Mouse (Mus musculus) embryonic facial prominence, embryonic 11.5 days (tissue): ENCODE results near the gene Cadm1. TPM values are rescaled to one million over a fixed set of nuclear protein-coding genes. Genes with fewer than 3 reads are reported as not detected.

Experiments used
- ATAC-seq: fragments of 200-750 bp; cut with Nextera tagmentation; replicated peaks from 2 replicates; pipeline ENCODE4 v1.8.0; 2017; ENCODE audit warnings: low read depth; ENCODE audit not compliant: insufficient number of reproducible peaks, low FRiP score, low TSS enrichment
- DNase-seq: peaks from one replicate; pipeline ENCODE4 v3.0.0-alpha.2; 2015; ENCODE audit warnings: low spot score
- H3K27ac ChIP-seq: fragments of 300-500 bp; sonication (generic); replicated peaks from 2 replicates; pipeline ENCODE4 v1.5.1; 2014; ENCODE audit warnings: mild to moderate bottlenecking, low read depth, low read length, control low read depth
- H3K27me3 ChIP-seq: fragments of 300-500 bp; sonication (generic); 2 replicates; pipeline ENCODE4 v1.6.1; 2014; ENCODE audit warnings: mild to moderate bottlenecking, low read length, moderate library complexity, mixed read lengths; ENCODE audit not compliant: control insufficient read depth, insufficient read depth
- H3K36me3 ChIP-seq: fragments of 300-500 bp; sonication (generic); replicated peaks from 2 replicates; pipeline ENCODE4 v1.6.1; 2014; ENCODE audit warnings: low read depth, mild to moderate bottlenecking, low read length, moderate library complexity, mixed read lengths; ENCODE audit not compliant: control insufficient read depth, insufficient read depth
- H3K4me1 ChIP-seq: fragments of 300-500 bp; sonication (generic); 2 replicates; pipeline ENCODE4 v1.6.1; 2014; ENCODE audit warnings: low read length, mixed read lengths; ENCODE audit not compliant: control insufficient read depth, insufficient read depth
- H3K4me2 ChIP-seq: fragments of 300-500 bp; sonication (generic); 2 replicates; pipeline ENCODE4 v1.6.1; 2014; ENCODE audit warnings: low read depth, mild to moderate bottlenecking, control low read depth, low read length, moderate library complexity
- H3K4me3 ChIP-seq: fragments of 300-500 bp; sonication (generic); 2 replicates; pipeline ENCODE4 v1.5.1; 2014; ENCODE audit warnings: low read depth, low read length, control low read depth
- H3K9ac ChIP-seq: fragments of 300-500 bp; sonication (generic); replicated peaks from 2 replicates; pipeline ENCODE4 v1.6.1; 2014; ENCODE audit warnings: mild to moderate bottlenecking, control low read depth, low read length
- H3K9me3 ChIP-seq: fragments of 300-500 bp; sonication (generic); replicated peaks from 2 replicates; pipeline ENCODE4 v1.6.1; 2016; ENCODE audit warnings: mild to moderate bottlenecking, low read length, inconsistent platforms, mixed read lengths; ENCODE audit not compliant: control insufficient read depth
- WGBS: fragments of 180-500 bp; shearing (Covaris S2); extraction: QIAGEN DNeasy Blood & Tissue Kit; methylation state at CpG from one replicate; pipeline ENCODE4 v1.1.7; 2014; 5-methylcytosine and 5-hydroxymethylcytosine counted together
- polyA plus RNA-seq: library from polyadenylated mRNA; unstranded; fragments of >200 nt; fragmentation: Nextera tagmentation; extraction: Ambion mirVana; gene quantifications from 2 replicates; pipeline ENCODE4 v1.2.1, GENCODE M21; 2014

The Cadm1 gene
- polyA plus RNA-seq, 1 experiment from 2014 or later, result 99.3 TPM

GRCm38 (mm10) chr9:47514318-47514717 lies 15.7 kb upstream of the Cadm1 start:
- no peaks in the 10 kb centered on the region for H3K9me3 ChIP-seq
- H3K4me1 ChIP-seq, result no peaks in the 10 kb centered on the region
- DNase-seq, result no peak
- no peak overlapping the region for H3K4me2 ChIP-seq
- ATAC-seq, result no peak
- no peaks in the 10 kb centered on the region for H3K36me3 ChIP-seq
- WGBS, result 19% methylated on average over 8 of the region's 8 CpGs
- H3K27me3 ChIP-seq, result no peaks in the 10 kb centered on the region
- no peak overlapping the region for H3K4me3 ChIP-seq
- H3K27ac ChIP-seq, result no peak overlapping the region
- no peak overlapping the region for H3K9ac ChIP-seq

- Histone ChIP-seq H3K4me2 (no peak overlapping the region), H3K9ac (no peak overlapping the region), H3K4me3 (no peak overlapping the region), H3K9me3 (no peaks in the 10 kb centered on the region), H3K27ac (no peak overlapping the region), H3K36me3 (no peaks in the 10 kb centered on the region), H3K4me1 (no peaks in the 10 kb centered on the region), H3K27me3 (no peaks in the 10 kb centered on the region)
- ATAC-seq (no peak), DNase-seq (no peak)
- WGBS, result 58% methylated on average over 4 of the region's 4 CpGs
Observed at GRCm38 (mm10) chr9:47516238-47516637, 13.7 kb upstream of the Cadm1 start.

- no peaks in the 10 kb centered on the region for H3K27me3 ChIP-seq
- H3K4me1 ChIP-seq, result no peaks in the 10 kb centered on the region
- DNase-seq (no peak), ATAC-seq (no peak)
- H3K4me3 ChIP-seq, result no peak overlapping the region
- no peaks in the 10 kb centered on the region for H3K36me3 ChIP-seq
- H3K27ac ChIP-seq, result no peak overlapping the region
- H3K9me3 ChIP-seq, result no peaks in the 10 kb centered on the region
- no peak overlapping the region for H3K4me2 ChIP-seq
- 93% methylated on average over 9 of the region's 9 CpGs for WGBS
- H3K9ac ChIP-seq, result no peak overlapping the region
Observed at GRCm38 (mm10) chr9:47527290-47527689, 2.7 kb upstream of the Cadm1 start.

- Histone ChIP-seq H3K9ac (no peak overlapping the region), H3K4me2 (no peak overlapping the region), H3K9me3 (no peaks in the 10 kb centered on the region), H3K36me3 (no peaks in the 10 kb centered on the region), H3K4me3 (no peak overlapping the region), H3K4me1 (no peaks in the 10 kb centered on the region), H3K27ac (no peak overlapping the region), H3K27me3 (no peaks in the 10 kb centered on the region)
- 81% methylated on average over 5 of the region's 5 CpGs for WGBS
- ATAC-seq (no peak), DNase-seq (no peak)
Observed at GRCm38 (mm10) chr9:47527741-47528140, 2.2 kb upstream of the Cadm1 start.

- Histone ChIP-seq H3K9me3 (no peaks in the 10 kb centered on the region), H3K9ac (no peak overlapping the region), H3K36me3 (no peaks in the 10 kb centered on the region), H3K4me2 (peak overlapping the region; percentile 51), H3K27ac (no peak overlapping the region; the same call in 1 of the 2 replicates), H3K27me3 (no peaks in the 10 kb centered on the region), H3K4me3 (peak overlapping the region; percentile 82), H3K4me1 (peaks cover 2% of the 10 kb centered on the region; the same call in 1 of the 2 replicates)
- under 1% methylated on average over 11 of the region's 11 CpGs for WGBS
- DNase-seq (no peak), ATAC-seq (no peak)
Observed at GRCm38 (mm10) chr9:47529182-47529581, 791 bp upstream of the Cadm1 start.

GRCm38 (mm10) chr9:47530544-47530921 lies 560 bp downstream of the Cadm1 start:
- Histone ChIP-seq H3K27ac (peak overlapping the region; percentile 64), H3K9ac (peak overlapping the region; percentile 87), H3K27me3 (no peaks in the 10 kb centered on the region), H3K36me3 (no peaks in the 10 kb centered on the region), H3K4me1 (peaks cover 2% of the 10 kb centered on the region), H3K4me2 (peak overlapping the region; percentile 93), H3K4me3 (peak overlapping the region; percentile 82), H3K9me3 (no peaks in the 10 kb centered on the region)
- ATAC-seq (peak; percentile 37; the same call in 1 of the 2 replicates), DNase-seq (no peak)
- 0% methylated on average over 27 of the region's 30 CpGs for WGBS

- peak overlapping the region; percentile 82 for H3K4me3 ChIP-seq
- H3K36me3 ChIP-seq, result no peaks in the 10 kb centered on the region
- ATAC-seq (no peak), DNase-seq (peak; percentile 63)
- H3K9ac ChIP-seq, result peak overlapping the region; percentile 87
- peak overlapping the region; percentile 64 for H3K27ac ChIP-seq
- H3K27me3 ChIP-seq, result no peaks in the 10 kb centered on the region
- no peaks in the 10 kb centered on the region for H3K9me3 ChIP-seq
- peaks cover 2% of the 10 kb centered on the region for H3K4me1 ChIP-seq
- H3K4me2 ChIP-seq, result peak overlapping the region; percentile 93
- WGBS, result under 1% methylated on average over 100 of the region's 110 CpGs
Observed at GRCm38 (mm10) chr9:47530922-47531850, 1.2 kb downstream of the Cadm1 start.

GRCm38 (mm10) chr9:47532215-47532865 lies 2.4 kb downstream of the Cadm1 start:
- peak overlapping the region; percentile 93 for H3K4me2 ChIP-seq
- no peaks in the 10 kb centered on the region for H3K9me3 ChIP-seq
- H3K36me3 ChIP-seq, result no peaks in the 10 kb centered on the region
- 4% methylated on average over 20 of the region's 20 CpGs for WGBS
- no peak for ATAC-seq
- H3K9ac ChIP-seq, result peak overlapping the region; percentile 87; the same call in 1 of the 2 replicates
- peak overlapping the region; percentile 82 for H3K4me3 ChIP-seq
- H3K27me3 ChIP-seq, result no peaks in the 10 kb centered on the region
- peaks cover 2% of the 10 kb centered on the region for H3K4me1 ChIP-seq
- no peak overlapping the region for H3K27ac ChIP-seq
- DNase-seq, result peak; percentile 56
